Mouse (Mus musculus): ENCODE data around the gene Peli2. TPM values are rescaled to one million over a fixed set of nuclear protein-coding genes. Genes with fewer than 3 reads are reported as not detected.
A peak's percentile ranks its signal among the peaks of the same experiment; 100 is the strongest.

Peli2 gene
- polyA plus RNA-seq, 1 experiment = 9.0 TPM

GRCm38 (mm10) chr14:48222684-48223083 lies 102.1 kb downstream of the Peli2 start:
- Histone ChIP-seq H3K4me3 (ENCODE audit: insufficient read depth, low read length) (no peak overlapping the region), H3K27ac (ENCODE audit: insufficient read depth, low read length) (no peak overlapping the region), H3K4me1 (ENCODE audit: control insufficient read depth, insufficient read depth, low read length) (peaks cover 6% of the 10 kb centered on the region)
- TF ChIP-seq CTCF (IDR thresholded peaks at IDR 0.05; ENCODE audit: borderline replicate concordance, insufficient read depth, low read length) (no peak), POLR2A (IDR thresholded peaks at IDR 0.05; ENCODE audit: low read depth, low read length) (no peak)

DNA sequence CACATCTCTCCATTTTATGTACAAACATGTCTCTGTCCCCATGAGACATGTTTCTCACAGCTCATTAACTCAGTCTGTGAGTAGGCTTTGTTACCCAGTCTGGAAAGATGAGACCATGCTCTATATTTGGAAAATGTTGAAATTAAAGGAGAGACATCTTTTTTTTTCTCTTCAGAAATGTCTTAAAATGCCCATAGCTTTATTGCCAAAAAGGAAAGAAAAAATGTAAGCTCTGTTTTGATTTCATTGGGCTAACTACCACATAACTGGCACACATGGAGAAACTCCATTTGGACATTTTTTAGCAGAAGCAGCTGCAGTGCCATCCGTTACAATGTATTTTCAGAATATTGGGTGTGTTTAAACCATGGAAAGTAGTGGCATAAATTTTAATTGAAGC lies 103.6 kb downstream of the Peli2 start:
- no peak for TF ChIP-seq CTCF (IDR thresholded peaks at IDR 0.05; ENCODE audit: borderline replicate concordance, insufficient read depth, low read length)
- no peak for TF ChIP-seq POLR2A (IDR thresholded peaks at IDR 0.05; ENCODE audit: low read depth, low read length)
- no peak overlapping the region for H3K27ac ChIP-seq (ENCODE audit: insufficient read depth, low read length)
- no peak overlapping the region for H3K4me3 ChIP-seq (ENCODE audit: insufficient read depth, low read length)
- peaks cover 6% of the 10 kb centered on the region for H3K4me1 ChIP-seq (ENCODE audit: control insufficient read depth, insufficient read depth, low read length)

- TF ChIP-seq CTCF (IDR thresholded peaks at IDR 0.05; ENCODE audit: borderline replicate concordance, insufficient read depth, low read length) (no peak), POLR2A (IDR thresholded peaks at IDR 0.05; ENCODE audit: low read depth, low read length) (no peak)
- Histone ChIP-seq H3K4me3 (ENCODE audit: insufficient read depth, low read length) (no peak overlapping the region), H3K27ac (ENCODE audit: insufficient read depth, low read length) (no peak overlapping the region), H3K4me1 (ENCODE audit: control insufficient read depth, insufficient read depth, low read length) (peaks cover 6% of the 10 kb centered on the region)
Measured at GRCm38 (mm10) chr14:48224861-48225300, 104.3 kb downstream of the Peli2 start.

- peaks cover 6% of the 10 kb centered on the region for H3K4me1 ChIP-seq (ENCODE audit: control insufficient read depth, insufficient read depth, low read length)
- H3K4me3 ChIP-seq (ENCODE audit: insufficient read depth, low read length) = no peak overlapping the region
- TF ChIP-seq CTCF (IDR thresholded peaks at IDR 0.05; ENCODE audit: borderline replicate concordance, insufficient read depth, low read length) = peak; percentile 12; the same call in 1 of the 2 replicates
- TF ChIP-seq POLR2A (IDR thresholded peaks at IDR 0.05; ENCODE audit: low read depth, low read length) = no peak
- no peak overlapping the region for H3K27ac ChIP-seq (ENCODE audit: insufficient read depth, low read length)
Measured at GRCm38 (mm10) chr14:48225810-48226446, 105.3 kb downstream of the Peli2 start.

DNA sequence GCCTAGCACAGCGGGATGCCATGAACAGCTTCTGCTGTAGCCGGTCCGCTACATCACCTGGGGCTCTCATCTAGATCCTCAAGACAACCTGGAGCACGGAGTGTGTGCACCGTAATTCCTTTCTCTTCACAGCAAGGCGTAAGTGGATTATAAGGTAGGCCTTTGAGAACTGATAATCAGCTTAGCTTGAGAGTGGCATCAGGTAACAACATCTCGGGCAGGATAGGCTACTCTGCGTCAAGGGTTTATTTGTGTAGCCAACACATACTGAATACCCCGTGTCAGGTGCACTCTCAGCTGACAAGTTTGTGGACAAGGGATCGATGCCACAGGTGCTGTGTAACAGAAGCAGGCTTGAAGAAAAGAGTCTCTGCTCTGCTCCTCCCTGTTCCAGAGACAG lies 106.1 kb downstream of the Peli2 start:
- TF ChIP-seq CTCF (IDR thresholded peaks at IDR 0.05; ENCODE audit: borderline replicate concordance, insufficient read depth, low read length) (no peak), POLR2A (IDR thresholded peaks at IDR 0.05; ENCODE audit: low read depth, low read length) (no peak)
- H3K27ac ChIP-seq (ENCODE audit: insufficient read depth, low read length) = no peak overlapping the region
- no peak overlapping the region for H3K4me3 ChIP-seq (ENCODE audit: insufficient read depth, low read length)
- H3K4me1 ChIP-seq (ENCODE audit: control insufficient read depth, insufficient read depth, low read length) = peaks cover 6% of the 10 kb centered on the region

DNA sequence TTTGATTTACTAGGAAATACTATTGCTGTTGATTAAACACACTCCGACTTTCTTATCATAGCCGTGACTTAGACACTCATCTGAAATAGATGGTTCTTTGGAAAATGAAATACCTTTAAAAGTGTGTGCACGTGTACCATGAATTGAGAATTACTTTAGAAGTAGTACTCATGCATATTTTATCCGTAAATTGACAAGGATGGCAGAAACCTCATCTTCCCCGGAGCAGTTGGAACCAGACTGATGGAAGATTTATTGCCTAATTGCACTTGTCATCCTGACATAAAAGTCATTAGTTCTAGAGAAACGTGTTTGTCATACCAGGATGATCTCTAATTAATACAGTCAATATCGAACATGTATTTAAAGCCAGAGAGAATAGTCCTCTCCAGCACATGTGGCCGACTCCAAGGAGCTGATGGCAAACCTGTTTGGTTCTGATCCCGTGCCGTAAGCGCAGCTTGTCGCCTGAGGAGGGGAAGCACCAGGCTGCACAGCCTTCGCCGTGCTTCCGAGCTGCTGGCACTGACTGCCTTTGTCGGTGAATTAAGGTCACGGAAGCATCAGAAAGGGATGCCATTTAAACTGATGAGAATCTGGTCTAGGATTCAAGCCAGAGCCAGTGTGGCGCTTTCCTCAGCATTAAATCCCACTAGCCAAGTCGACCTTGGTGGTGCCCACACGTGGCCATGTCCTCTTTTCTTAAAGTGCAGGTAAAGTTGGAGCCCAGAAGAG lies 114.3 kb downstream of the Peli2 start:
- no peak for TF ChIP-seq POLR2A (IDR thresholded peaks at IDR 0.05; ENCODE audit: low read depth, low read length)
- no peak for TF ChIP-seq CTCF (IDR thresholded peaks at IDR 0.05; ENCODE audit: borderline replicate concordance, insufficient read depth, low read length)
- no peak overlapping the region for H3K4me3 ChIP-seq (ENCODE audit: insufficient read depth, low read length)
- H3K27ac ChIP-seq (ENCODE audit: insufficient read depth, low read length) = no peak overlapping the region
- no peaks in the 10 kb centered on the region for H3K4me1 ChIP-seq (ENCODE audit: control insufficient read depth, insufficient read depth, low read length)

GRCm38 (mm10) chr14:48241335-48241734 lies 120.7 kb downstream of the Peli2 start:
- Histone ChIP-seq H3K4me3 (ENCODE audit: insufficient read depth, low read length) (no peak overlapping the region), H3K4me1 (ENCODE audit: control insufficient read depth, insufficient read depth, low read length) (0 out of 2 replicates have a peak, but pooled peaks cover 2% of the 10 kb centered on the region), H3K27ac (ENCODE audit: insufficient read depth, low read length) (no peak overlapping the region)
- TF ChIP-seq CTCF (IDR thresholded peaks at IDR 0.05; ENCODE audit: borderline replicate concordance, insufficient read depth, low read length) (no peak), POLR2A (IDR thresholded peaks at IDR 0.05; ENCODE audit: low read depth, low read length) (no peak)

DNA sequence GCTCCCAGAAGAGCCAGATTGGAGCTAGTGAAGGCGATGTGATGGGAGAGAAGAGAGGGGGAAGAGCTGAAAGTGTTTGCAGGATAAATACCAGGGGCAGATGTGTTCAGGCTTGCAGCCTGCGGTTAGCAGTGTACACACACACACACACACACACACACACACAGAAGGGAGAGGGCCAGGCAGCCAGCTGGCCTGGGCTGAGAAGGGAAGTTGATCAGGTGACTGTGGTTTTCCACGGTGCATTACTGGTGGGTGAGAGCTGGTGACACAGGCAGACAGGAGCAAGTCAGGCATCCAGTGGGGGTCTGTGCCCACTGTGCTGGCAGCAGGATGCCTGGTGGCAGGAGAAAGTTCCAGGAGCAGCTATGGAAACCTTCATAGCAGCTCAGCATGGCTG lies 125.6 kb downstream of the Peli2 start:
- TF ChIP-seq POLR2A (IDR thresholded peaks at IDR 0.05; ENCODE audit: low read depth, low read length) (no peak), CTCF (IDR thresholded peaks at IDR 0.05; ENCODE audit: borderline replicate concordance, insufficient read depth, low read length) (no peak)
- 0 out of 2 replicates have a peak, but pooled peaks cover 2% of the 10 kb centered on the region for H3K4me1 ChIP-seq (ENCODE audit: control insufficient read depth, insufficient read depth, low read length)
- H3K27ac ChIP-seq (ENCODE audit: insufficient read depth, low read length) = no peak overlapping the region
- H3K4me3 ChIP-seq (ENCODE audit: insufficient read depth, low read length) = no peak overlapping the region

GRCm38 (mm10) chr14:48246963-48247362 lies 126.3 kb downstream of the Peli2 start:
- TF ChIP-seq POLR2A (IDR thresholded peaks at IDR 0.05; ENCODE audit: low read depth, low read length) (no peak), CTCF (IDR thresholded peaks at IDR 0.05; ENCODE audit: borderline replicate concordance, insufficient read depth, low read length) (no peak)
- Histone ChIP-seq H3K27ac (ENCODE audit: insufficient read depth, low read length) (no peak overlapping the region), H3K4me3 (ENCODE audit: insufficient read depth, low read length) (no peak overlapping the region), H3K4me1 (ENCODE audit: control insufficient read depth, insufficient read depth, low read length) (0 out of 2 replicates have a peak, but pooled peaks cover 2% of the 10 kb centered on the region)

GRCm38 (mm10) chr14:48249459-48249858 lies 128.8 kb downstream of the Peli2 start:
- TF ChIP-seq POLR2A (IDR thresholded peaks at IDR 0.05; ENCODE audit: low read depth, low read length) (no peak), CTCF (IDR thresholded peaks at IDR 0.05; ENCODE audit: borderline replicate concordance, insufficient read depth, low read length) (no peak)
- Histone ChIP-seq H3K4me1 (ENCODE audit: control insufficient read depth, insufficient read depth, low read length) (0 out of 2 replicates have a peak, but pooled peaks cover 2% of the 10 kb centered on the region), H3K4me3 (ENCODE audit: insufficient read depth, low read length) (no peak overlapping the region), H3K27ac (ENCODE audit: insufficient read depth, low read length) (0 out of 2 replicates have a peak overlapping the region, but pooled peaks have one; percentile 19)
